ENCODE assay signal across 20 mouse cellular contexts in the genomic region with DNA sequence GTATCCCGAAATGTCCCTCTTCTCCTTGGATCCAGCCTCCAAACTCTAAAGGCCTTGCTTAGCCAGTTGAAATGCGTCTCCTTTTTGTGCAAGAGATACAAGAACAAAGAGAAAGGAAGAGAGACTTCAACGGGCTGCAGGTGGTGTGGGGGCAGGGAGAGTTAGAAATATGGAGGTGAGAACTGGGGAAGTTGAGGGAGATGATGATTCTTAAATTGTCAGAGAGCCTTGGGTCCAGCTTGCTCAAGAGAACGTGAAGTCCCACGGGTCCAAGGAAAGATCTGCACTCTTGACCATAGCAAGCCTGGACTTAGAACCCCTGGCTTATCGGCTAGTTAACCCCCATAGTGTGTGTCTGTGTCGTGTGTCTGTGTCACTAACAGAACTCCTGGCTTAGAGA. TPM values are rescaled to one million over a fixed set of nuclear protein-coding genes. Genes with fewer than 3 reads are reported as not detected.
DNase-seq lines count a peak whose midpoint lies in the region.
"Had no signal": no experiment of that assay in that cellular context is flagged by ENCODE, and none has a peak within 500 bp of the region (broad histone marks: within the 10 kb centered on the region; RNA-seq: fewer than 3 reads in every experiment).

No protein-coding gene starts in this region.

- peak; percentile 28 for DNase-seq in heart, adult 11 months
- DNase-seq in heart, postnatal 10 days = no peak
- peak; percentile 54 to 55 for DNase-seq in spleen, postnatal 36 days (ENCODE audit: low spot score in 2 of 2)
- DNase-seq in spleen, adult 12 weeks (ENCODE audit: low spot score) = no peak
- peak; percentile 75 for DNase-seq in thymus, postnatal 10 days (ENCODE audit: low spot score in 2 of 2)
- no peak for DNase-seq in layer of hippocampus, adult 18-20 months (ENCODE audit: low spot score in 2 of 2)
- DNase-seq in right cerebral cortex, adult 2 months (ENCODE audit: low spot score in 2 of 2) = no peak
- DNase-seq: cerebellum, adult 8-10 months; kidney, adult 8-10 months; kidney, postnatal 14 days; left cerebral cortex, postnatal 4 days; right cerebral cortex, postnatal 14 days had no signal

- intact Hi-C loops in heart, postnatal 10 days (cut with DNase I) = no loop called here

RNA-seq across cellular contexts. Expression of a gene that starts 0.8 kb away (rescaled TPM):
- total RNA-seq in heart, postnatal 10 days (2021) = 1 to 10 TPM; 1.6 to 2.0 TPM
- total RNA-seq in layer of hippocampus, adult 18-20 months (2021) = under 1 TPM; 0.05 to 0.10 TPM

RNA-seq across cellular contexts. Expression of a gene that starts 6.7 kb away (rescaled TPM):
- total RNA-seq in heart, postnatal 10 days (2021) = not detected
- total RNA-seq in layer of hippocampus, adult 18-20 months (2021) = not detected
- total RNA-seq: adrenal gland, adult 18-20 months; adrenal gland, postnatal 4 days; gastrocnemius, postnatal 25 days; heart, adult 8-10 months; layer of hippocampus, adult 8-10 months; left cerebral cortex, adult 2 months; liver, adult 2 months; megakaryocyte-erythroid progenitor cell, adult 5-6 weeks had no signal

Comparison
In these comparisons a context has a peak if more than half of its experiments do, and no peak if none do; other contexts are left out.
1. DNase-seq: peak in heart, adult 11 months (single experiment), spleen, postnatal 36 days (2 of 2) and thymus, postnatal 10 days (2 of 2); none in heart, postnatal 10 days (0 of 2), spleen, adult 12 weeks (single experiment), layer of hippocampus, adult 18-20 months (0 of 2) and right cerebral cortex, adult 2 months (0 of 2).